Mouse (Mus musculus) ovary, postnatal 10 days (tissue): ENCODE data around the gene Wipf2.
"Not testable (repeated sequence)": the region's sequence is repeated elsewhere in the genome, so short reads cannot be mapped to it uniquely, and the experiment has no call there.

Experiments used
- DNase-seq: peaks from one replicate; pipeline ENCODE4 v3.0.0; 2022; ENCODE audit warnings: low spot score

Gene Wipf2

DNA sequence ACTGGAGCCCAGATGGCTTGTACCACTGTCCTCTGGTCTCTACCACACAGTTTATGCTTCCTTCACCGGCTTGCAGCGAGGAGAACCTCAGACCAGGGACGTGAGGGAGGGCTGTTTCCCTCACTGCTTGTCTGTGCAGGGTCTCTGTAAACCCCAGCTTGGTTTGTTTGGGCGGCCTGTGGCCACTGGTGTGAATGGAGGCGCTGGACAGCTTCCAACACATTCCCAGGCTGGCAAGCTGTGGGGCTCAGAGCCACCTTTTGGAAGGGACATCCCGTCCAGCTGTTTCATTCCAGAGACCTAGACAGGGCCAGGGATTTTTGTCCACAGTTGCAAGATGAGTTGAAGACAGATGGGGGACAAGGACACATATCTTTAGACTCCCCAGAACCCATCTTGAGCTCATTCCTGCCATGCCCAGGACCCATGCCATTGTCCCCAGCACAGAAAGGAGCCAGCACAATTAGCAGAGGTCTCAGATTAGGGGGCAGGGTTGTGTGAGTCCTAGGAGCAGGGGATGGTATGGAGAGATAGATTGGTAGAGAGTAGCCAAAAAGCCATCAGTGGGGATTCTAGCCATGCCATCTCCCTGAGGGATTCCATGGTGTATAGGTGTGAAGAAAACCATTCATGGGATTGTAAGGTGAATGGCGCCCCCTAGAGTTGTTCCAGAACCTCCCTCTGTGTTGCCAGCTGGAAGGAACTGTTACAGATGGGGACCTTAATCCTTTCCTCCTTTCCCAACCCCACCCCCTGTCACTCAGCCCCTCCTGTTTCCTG, 68.3 kb downstream of the Wipf2 start:
- no peak for DNase-seq

DNA sequence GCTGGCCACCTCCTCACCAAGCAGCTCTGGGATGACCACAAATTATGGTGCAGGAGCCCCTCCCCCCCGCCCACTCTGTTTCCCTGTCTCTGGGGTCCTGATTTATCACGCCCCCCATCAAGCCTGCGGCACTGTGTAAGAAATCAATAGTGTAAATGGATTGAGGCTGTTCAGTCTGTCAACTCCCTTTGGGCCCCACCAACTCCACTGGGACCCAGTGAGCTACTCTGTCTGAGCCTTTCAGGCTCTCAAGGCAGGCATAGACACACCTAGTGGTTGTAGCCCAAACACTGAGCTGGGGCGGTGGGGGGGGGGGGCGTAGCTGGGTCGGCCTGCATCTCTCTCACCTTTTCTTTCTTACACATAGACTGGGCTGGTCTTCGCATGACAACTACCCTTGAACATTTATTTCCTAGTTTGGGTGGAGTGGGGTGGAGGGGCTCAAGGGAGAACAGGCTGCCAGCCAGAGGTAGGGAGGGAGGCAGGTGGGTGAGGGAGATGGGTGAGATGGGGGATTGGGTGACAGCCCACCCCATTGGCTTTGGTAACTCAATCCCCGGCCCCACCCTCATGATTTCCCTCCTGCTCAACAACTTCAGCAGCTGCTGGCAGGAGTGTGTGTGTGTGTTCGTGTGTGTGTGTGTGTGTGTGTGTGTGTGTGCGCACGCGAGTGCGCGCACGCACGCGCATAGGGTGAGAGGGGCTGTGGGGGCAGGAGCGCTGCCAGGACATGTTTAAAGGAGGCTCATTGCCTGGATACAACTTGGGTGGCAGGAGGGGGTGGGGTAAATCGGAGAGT, 69.1 kb downstream of the Wipf2 start:
- no peak for DNase-seq

DNA sequence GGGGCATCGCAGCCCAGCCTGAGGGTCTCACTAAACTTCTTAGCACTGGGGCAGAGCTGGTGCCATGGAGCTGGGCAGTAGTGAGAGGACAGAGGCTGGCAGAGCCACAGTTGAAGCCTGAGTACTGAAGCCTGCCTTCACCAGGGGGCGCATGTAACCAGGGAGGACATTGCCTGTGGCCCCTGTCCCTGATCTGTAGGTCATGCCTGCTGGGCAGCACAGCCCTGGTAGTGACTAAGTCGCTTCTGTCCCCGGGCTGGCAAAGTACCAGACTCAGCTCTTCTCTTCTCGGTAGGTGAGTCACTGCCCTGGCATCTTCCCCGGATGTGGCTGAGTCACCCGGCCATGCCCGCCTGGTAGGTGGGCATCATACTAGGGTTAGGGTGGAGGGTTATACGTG, 69.7 kb downstream of the Wipf2 start:
- DNase-seq = no peak

- not testable (repeated sequence) for DNase-seq
These were observed 70.4 kb downstream of the Wipf2 start for GRCm38 (mm10) chr11:98933847-98934246.

- no peak for DNase-seq
These were observed 70.9 kb downstream of the Wipf2 start for GRCm38 (mm10) chr11:98934367-98934766.

DNA sequence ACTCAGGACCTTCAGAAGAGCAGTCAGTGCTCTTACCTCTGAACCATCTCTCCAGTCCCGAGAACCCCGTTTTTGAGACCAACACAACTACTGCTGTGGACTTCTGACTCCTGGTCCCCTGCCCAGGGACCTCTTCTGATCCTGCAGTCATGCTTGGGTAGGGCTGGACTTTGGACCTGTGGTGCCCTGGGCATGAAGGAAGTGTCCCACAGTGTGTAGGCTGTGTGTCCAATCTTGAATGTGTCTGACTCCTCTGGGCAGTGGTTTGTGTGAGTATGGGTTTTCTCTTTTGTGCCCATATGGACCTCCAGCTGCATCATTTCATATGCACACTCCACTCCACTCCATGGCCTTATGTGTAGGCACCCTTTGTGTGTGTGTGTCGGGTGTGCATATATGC, 71.7 kb downstream of the Wipf2 start:
- DNase-seq = no peak

- no peak for DNase-seq
These were observed 72.7 kb downstream of the Wipf2 start for GRCm38 (mm10) chr11:98936170-98936569.

- no peak for DNase-seq
These were observed 73.4 kb downstream of the Wipf2 start for GRCm38 (mm10) chr11:98936606-98937409.

DNA sequence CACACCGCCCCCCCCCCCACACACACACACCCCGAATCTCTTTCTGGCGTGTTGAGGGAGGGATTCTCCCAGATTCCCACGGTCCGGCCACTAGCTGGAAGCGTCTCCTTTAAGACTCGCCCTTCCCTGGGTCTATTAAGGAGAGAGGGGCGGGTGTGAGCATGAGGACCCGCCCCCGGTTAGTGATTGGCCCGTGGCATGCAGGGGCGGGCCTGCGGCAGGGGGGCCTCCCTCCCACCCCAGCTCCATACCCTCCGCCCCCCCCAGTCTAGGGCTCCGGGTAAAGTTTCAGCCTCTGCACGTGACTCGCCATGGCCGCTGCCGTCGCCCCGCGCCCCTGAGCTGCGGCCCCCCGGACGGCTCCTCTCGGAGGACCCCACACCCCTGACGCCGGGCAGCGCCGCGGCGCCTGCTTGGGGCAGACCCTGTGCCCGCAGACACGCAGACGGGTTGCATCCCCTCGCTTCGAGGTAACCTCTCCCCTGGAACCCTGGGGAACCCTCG, 74.0 kb downstream of the Wipf2 start:
- DNase-seq = peak; percentile 64

DNA sequence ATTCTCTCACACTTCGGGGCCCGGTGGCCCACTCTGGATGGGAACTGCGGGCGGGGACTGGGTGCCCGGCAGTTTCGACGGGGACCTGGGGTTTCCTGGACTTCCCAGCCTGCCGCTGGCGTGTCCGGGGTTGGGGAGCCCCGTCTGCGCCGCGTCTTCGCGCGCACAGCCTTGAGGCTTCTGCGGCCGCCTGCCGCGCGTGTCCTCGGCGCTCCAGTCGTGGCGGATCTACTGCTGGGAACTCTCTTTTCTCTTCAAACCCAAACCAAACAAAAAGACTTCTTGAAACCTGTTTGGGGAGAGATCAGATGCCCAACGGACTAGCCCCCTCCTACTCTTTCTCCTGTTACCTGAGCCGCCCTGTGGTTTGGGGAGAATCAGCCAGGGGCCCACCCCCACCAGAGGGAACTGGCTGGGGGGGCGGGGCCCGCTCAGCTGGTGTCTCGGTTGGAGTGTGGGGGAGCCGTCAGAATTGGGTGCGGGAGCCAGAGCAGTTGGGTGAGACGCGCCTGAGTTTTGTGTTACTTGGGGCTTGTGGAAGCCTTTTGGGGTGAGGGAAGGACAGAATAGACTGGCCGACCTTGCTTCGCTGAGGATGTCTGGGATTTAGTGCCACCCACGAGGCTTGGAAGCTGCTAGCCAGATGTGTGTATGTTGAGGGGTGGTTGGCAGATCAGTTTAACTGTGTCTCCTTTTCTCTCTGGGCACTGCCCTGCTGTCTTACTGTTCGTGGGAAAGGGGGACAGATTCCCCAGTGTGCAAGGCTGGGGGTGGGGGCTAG, 74.7 kb downstream of the Wipf2 start:
- no peak for DNase-seq

GRCm38 (mm10) chr11:98938701-98939083, 75.3 kb downstream of the Wipf2 start:
- DNase-seq = no peak

DNA sequence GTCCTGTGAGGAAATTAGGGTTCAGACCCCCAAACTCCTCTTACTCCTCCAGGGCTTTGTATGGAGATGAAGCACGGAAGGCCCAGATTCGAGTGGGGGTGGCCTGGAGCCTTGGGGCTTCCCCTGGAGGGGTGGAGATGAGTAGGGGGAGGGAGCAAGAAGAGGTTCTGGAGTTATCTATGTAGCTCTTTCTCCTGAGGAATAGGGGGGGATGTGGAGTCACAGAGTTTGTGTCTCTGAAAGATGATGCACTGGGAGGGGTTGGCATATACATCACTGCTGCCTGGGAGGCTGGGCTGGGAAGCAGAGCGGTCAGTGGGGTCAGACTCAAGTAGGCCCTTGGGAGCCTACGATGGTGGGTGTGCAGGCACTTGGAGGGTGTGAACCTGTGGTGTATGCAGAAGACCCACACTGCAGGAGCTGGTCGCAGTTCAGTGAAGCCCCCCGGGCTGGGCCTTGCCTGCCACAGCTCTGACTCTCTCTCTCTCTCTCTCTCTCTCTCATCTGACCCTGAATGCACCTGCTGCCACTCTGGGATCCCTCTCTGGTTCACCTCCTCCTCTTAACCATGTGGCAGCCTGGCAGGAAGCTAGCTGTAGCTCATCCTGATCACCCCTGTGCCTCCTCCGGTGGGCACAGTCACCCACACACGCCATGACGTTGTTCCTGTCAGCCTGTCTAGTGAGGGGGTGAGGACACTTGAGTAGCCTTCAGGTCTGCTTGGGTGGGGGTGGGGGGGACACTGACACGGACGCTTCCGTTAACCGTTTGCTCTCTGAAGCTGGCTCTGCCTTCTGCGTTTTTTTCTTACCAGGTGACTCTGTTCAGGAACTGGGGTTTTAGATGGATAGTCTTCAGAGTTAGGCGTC, 75.9 kb downstream of the Wipf2 start:
- DNase-seq = no peak

GRCm38 (mm10) chr11:98939953-98940641, 76.7 kb downstream of the Wipf2 start:
- no peak for DNase-seq

- no peak for DNase-seq
These were observed 77.3 kb downstream of the Wipf2 start for GRCm38 (mm10) chr11:98940776-98941175.

GRCm38 (mm10) chr11:98941341-98941825, 77.9 kb downstream of the Wipf2 start:
- no peak for DNase-seq

- DNase-seq = no peak
These were observed 78.5 kb downstream of the Wipf2 start for GRCm38 (mm10) chr11:98941826-98942550.

DNA sequence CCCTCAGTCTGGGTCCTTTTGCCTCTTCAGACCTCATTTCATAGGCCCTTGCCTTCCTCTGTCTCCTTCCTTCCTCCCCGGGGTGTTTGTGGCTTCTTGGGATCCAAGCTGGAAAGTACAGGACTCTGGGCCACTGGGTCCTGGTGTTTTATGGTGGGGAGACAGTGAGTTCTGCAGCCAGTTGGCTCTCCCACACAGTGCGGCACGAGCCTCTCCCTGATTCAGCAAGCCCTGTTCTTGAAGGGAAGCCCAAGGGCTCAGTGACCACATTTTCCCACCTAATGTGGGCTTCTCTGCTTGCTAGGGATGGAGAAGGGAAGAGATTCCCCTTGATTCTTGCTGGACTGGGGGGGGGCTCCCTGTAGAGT, 79.1 kb downstream of the Wipf2 start:
- DNase-seq = no peak

GRCm38 (mm10) chr11:98942923-98943641, 79.6 kb downstream of the Wipf2 start:
- no peak for DNase-seq
